Mouse (Mus musculus): ENCODE measurements around the gene Car3.

DNA sequence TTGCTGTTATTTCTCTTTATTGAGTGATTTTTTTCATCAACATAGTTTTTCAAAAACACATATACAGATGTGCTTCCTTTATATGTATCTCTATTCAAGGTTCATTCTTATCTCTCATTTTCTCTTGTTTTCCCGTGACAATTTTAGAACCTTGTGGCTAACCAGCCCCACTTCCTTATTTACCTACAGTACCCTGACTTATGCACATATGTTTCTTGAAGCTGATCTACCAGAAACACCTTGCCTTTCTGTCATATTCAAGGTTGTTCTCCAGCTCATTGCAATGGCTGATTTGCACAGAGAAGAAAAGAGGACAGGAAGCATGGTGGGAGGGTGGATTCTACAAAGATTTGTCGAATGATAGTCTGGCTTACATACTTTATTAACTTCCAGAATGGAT lies 52.0 kb downstream of the Car3 start:
- TF ChIP-seq GATA1 (IDR thresholded peaks at IDR 0.05; ENCODE audit: borderline replicate concordance, low read length) (no peak), FLI1 (IDR thresholded peaks at IDR 0.05; ENCODE audit: low read length) (no peak)
